Mouse (Mus musculus): ENCODE measurements around the gene Otulin. TPM values are rescaled to one million over a fixed set of nuclear protein-coding genes. Genes with fewer than 3 reads are reported as not detected.
A peak's percentile ranks its signal among the peaks of the same experiment; 100 is the strongest.

Gene Otulin
- polyA plus RNA-seq, 1 experiment, result 36.9 TPM

GRCm38 (mm10) chr15:27598786-27599385 lies 31.6 kb downstream of the Otulin start:
- Histone ChIP-seq H3K4me3 (no peak overlapping the region), H3K36me3 (ENCODE audit: control insufficient read depth, insufficient read depth) (peaks cover 23% of the 10 kb centered on the region), H3K27me3 (ENCODE audit: control insufficient read depth, insufficient read depth, insufficient read length) (no peaks in the 10 kb centered on the region), H3K4me2 (ENCODE audit: low read depth) (no peak overlapping the region), H3K79me2 (ENCODE audit: control insufficient read depth, insufficient read depth) (peaks cover 3% of the 10 kb centered on the region), H3ac (ENCODE audit: control insufficient read depth, insufficient read length) (no peak overlapping the region)
- TF ChIP-seq REST (IDR thresholded peaks at IDR 0.05; ENCODE audit: insufficient read depth, insufficient read length) (no peak), USF1 (IDR thresholded peaks at IDR 0.05; ENCODE audit: low read depth) (no peak), TCF12 (IDR thresholded peaks at IDR 0.05; ENCODE audit: insufficient read depth, poor library complexity, severe bottlenecking) (no peak), MAX (IDR thresholded peaks at IDR 0.05; ENCODE audit: low read depth) (no peak), POLR2A (IDR thresholded peaks at IDR 0.05; ENCODE audit: insufficient read length, low read depth) (no peak), POLR2AphosphoS2 (IDR thresholded peaks at IDR 0.05; ENCODE audit: insufficient read length, low read depth) (peak; percentile 57), MYOD1 (IDR thresholded peaks at IDR 0.05; ENCODE audit: control insufficient read depth in 1 of 3, insufficient read length in 2 of 3, low read depth in 2 of 3) (no peak)

- H3K27me3 ChIP-seq (ENCODE audit: control insufficient read depth, insufficient read depth, insufficient read length), result no peaks in the 10 kb centered on the region
- TF ChIP-seq TCF12 (IDR thresholded peaks at IDR 0.05; ENCODE audit: insufficient read depth, poor library complexity, severe bottlenecking) (no peak), POLR2A (IDR thresholded peaks at IDR 0.05; ENCODE audit: insufficient read length, low read depth) (no peak), MYOG (IDR thresholded peaks at IDR 0.05; ENCODE audit: control insufficient read depth in 1 of 3, insufficient read depth in 1 of 3, insufficient read length in 2 of 3, low read depth in 2 of 3) (no peak), E2F4 (IDR thresholded peaks at IDR 0.05; ENCODE audit: insufficient read depth) (no peak), USF1 (IDR thresholded peaks at IDR 0.05; ENCODE audit: low read depth) (no peak), SRF (IDR thresholded peaks at IDR 0.05; ENCODE audit: control insufficient read depth, insufficient read length, low read depth) (no peak), MYOD1 (IDR thresholded peaks at IDR 0.05; ENCODE audit: control insufficient read depth in 1 of 3, insufficient read length in 2 of 3, low read depth in 2 of 3) (no peak), REST (IDR thresholded peaks at IDR 0.05; ENCODE audit: insufficient read depth, insufficient read length) (no peak), TCF3 (IDR thresholded peaks at IDR 0.05; ENCODE audit: insufficient read length, low read depth) (no peak), CEBPB (IDR thresholded peaks at IDR 0.05; ENCODE audit: insufficient read depth, poor library complexity, severe bottlenecking) (no peak), POLR2AphosphoS2 (IDR thresholded peaks at IDR 0.05; ENCODE audit: insufficient read length, low read depth) (no peak), MAX (IDR thresholded peaks at IDR 0.05; ENCODE audit: low read depth) (no peak)
- no peak overlapping the region for H3K4me3 ChIP-seq
- peaks cover 30% of the 10 kb centered on the region for H3K36me3 ChIP-seq (ENCODE audit: control insufficient read depth, insufficient read depth)
- no peak overlapping the region for H3ac ChIP-seq (ENCODE audit: control insufficient read depth, insufficient read length)
- H3K79me2 ChIP-seq (ENCODE audit: control insufficient read depth, insufficient read depth), result no peaks in the 10 kb centered on the region
- peak overlapping the region; percentile 69 for H3K4me2 ChIP-seq (ENCODE audit: low read depth)
These were observed 33.0 kb downstream of the Otulin start for GRCm38 (mm10) chr15:27597516-27597915.

- Histone ChIP-seq H3ac (ENCODE audit: control insufficient read depth, insufficient read length) (no peak overlapping the region), H3K36me3 (ENCODE audit: control insufficient read depth, insufficient read depth) (peaks cover 37% of the 10 kb centered on the region), H3K27me3 (ENCODE audit: control insufficient read depth, insufficient read depth, insufficient read length) (no peaks in the 10 kb centered on the region), H3K4me2 (ENCODE audit: low read depth) (peak overlapping the region; percentile 69), H3K4me3 (no peak overlapping the region), H3K79me2 (ENCODE audit: control insufficient read depth, insufficient read depth) (no peaks in the 10 kb centered on the region)
- TF ChIP-seq MYOD1 (IDR thresholded peaks at IDR 0.05; ENCODE audit: control insufficient read depth in 1 of 3, insufficient read length in 2 of 3, low read depth in 2 of 3) (no peak), SRF (IDR thresholded peaks at IDR 0.05; ENCODE audit: control insufficient read depth, insufficient read length, low read depth) (no peak), MYOG (IDR thresholded peaks at IDR 0.05; ENCODE audit: control insufficient read depth in 1 of 3, insufficient read depth in 1 of 3, insufficient read length in 2 of 3, low read depth in 2 of 3) (no peak), TCF3 (IDR thresholded peaks at IDR 0.05; ENCODE audit: insufficient read length, low read depth) (no peak), E2F4 (IDR thresholded peaks at IDR 0.05; ENCODE audit: insufficient read depth) (no peak), POLR2AphosphoS2 (IDR thresholded peaks at IDR 0.05; ENCODE audit: insufficient read length, low read depth) (no peak), MAX (IDR thresholded peaks at IDR 0.05; ENCODE audit: low read depth) (no peak), POLR2A (IDR thresholded peaks at IDR 0.05; ENCODE audit: insufficient read length, low read depth) (no peak), REST (IDR thresholded peaks at IDR 0.05; ENCODE audit: insufficient read depth, insufficient read length) (no peak), CEBPB (IDR thresholded peaks at IDR 0.05; ENCODE audit: insufficient read depth, poor library complexity, severe bottlenecking) (peak; percentile 12; the same call in 1 of the 2 replicates), USF1 (IDR thresholded peaks at IDR 0.05; ENCODE audit: low read depth) (peak; percentile 97), TCF12 (IDR thresholded peaks at IDR 0.05; ENCODE audit: insufficient read depth, poor library complexity, severe bottlenecking) (no peak)
These were observed 33.9 kb downstream of the Otulin start for GRCm38 (mm10) chr15:27596463-27597140.

GRCm38 (mm10) chr15:27595560-27595959 lies 34.9 kb downstream of the Otulin start:
- Histone ChIP-seq H3ac (ENCODE audit: control insufficient read depth, insufficient read length) (no peak overlapping the region), H3K4me2 (ENCODE audit: low read depth) (peak overlapping the region; percentile 69), H3K27me3 (ENCODE audit: control insufficient read depth, insufficient read depth, insufficient read length) (no peaks in the 10 kb centered on the region), H3K4me3 (no peak overlapping the region), H3K79me2 (ENCODE audit: control insufficient read depth, insufficient read depth) (no peaks in the 10 kb centered on the region), H3K36me3 (ENCODE audit: control insufficient read depth, insufficient read depth) (peaks cover 46% of the 10 kb centered on the region)
- TF ChIP-seq MYOG (IDR thresholded peaks at IDR 0.05; ENCODE audit: control insufficient read depth in 1 of 3, insufficient read depth in 1 of 3, insufficient read length in 2 of 3, low read depth in 2 of 3), result peak in 2 of 3 experiments; percentile 35 to 85
- no peak for TF ChIP-seq MAX (IDR thresholded peaks at IDR 0.05; ENCODE audit: low read depth)
- peak in 2 of 3 experiments; percentile 1 to 54 for TF ChIP-seq MYOD1 (IDR thresholded peaks at IDR 0.05; ENCODE audit: control insufficient read depth in 1 of 3, insufficient read length in 2 of 3, low read depth in 2 of 3)
- no peak for TF ChIP-seq REST (IDR thresholded peaks at IDR 0.05; ENCODE audit: insufficient read depth, insufficient read length)
- TF ChIP-seq TCF3 (IDR thresholded peaks at IDR 0.05; ENCODE audit: insufficient read length, low read depth), result no peak
- no peak for TF ChIP-seq SRF (IDR thresholded peaks at IDR 0.05; ENCODE audit: control insufficient read depth, insufficient read length, low read depth)
- TF ChIP-seq USF1 (IDR thresholded peaks at IDR 0.05; ENCODE audit: low read depth), result no peak
- no peak for TF ChIP-seq E2F4 (IDR thresholded peaks at IDR 0.05; ENCODE audit: insufficient read depth)
- no peak for TF ChIP-seq POLR2AphosphoS2 (IDR thresholded peaks at IDR 0.05; ENCODE audit: insufficient read length, low read depth)
- no peak for TF ChIP-seq POLR2A (IDR thresholded peaks at IDR 0.05; ENCODE audit: insufficient read length, low read depth)

All from myocyte (in vitro differentiated cells).